Mouse (Mus musculus): Measurements from ENCODE around the gene Pcdh15. TPM values are rescaled to one million over a fixed set of nuclear protein-coding genes. Genes with fewer than 3 reads are reported as not detected.

Gene Pcdh15
- polyA plus RNA-seq, 1 experiment from 2014 or later = 0.07 TPM

DNA sequence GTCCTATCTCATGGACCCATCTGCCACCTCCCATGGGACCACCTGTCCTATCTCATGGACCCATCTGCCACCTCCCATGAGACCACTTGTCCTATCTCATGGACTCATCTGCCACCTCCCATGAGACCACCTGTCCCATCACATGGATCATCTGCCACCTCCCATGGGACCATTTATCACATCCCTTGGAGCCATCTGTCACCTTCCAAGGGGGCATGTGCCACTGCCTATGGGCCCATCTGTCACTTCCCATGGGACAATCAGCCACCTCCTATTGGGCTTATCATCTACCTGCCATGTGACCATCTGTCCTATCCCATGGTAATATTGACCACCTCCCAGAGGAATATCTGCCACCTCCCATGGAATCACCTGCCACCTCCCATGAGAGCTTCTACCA, 832.0 kb downstream of the Pcdh15 start:
- Histone ChIP-seq H3K9ac (ENCODE audit: low read depth, low read length) (no peak overlapping the region), H3K27me3 (ENCODE audit: control insufficient read depth, insufficient read depth, low read depth, low read length) (no peaks in the 10 kb centered on the region), H3K27ac (ENCODE audit: low read length) (no peak overlapping the region), H3K36me3 (ENCODE audit: control insufficient read depth, insufficient read depth) (no peaks in the 10 kb centered on the region), H3K4me3 (ENCODE audit: low read depth, low read length) (no peak overlapping the region), H3K4me1 (ENCODE audit: control insufficient read depth, low read depth, low read length) (no peaks in the 10 kb centered on the region), H3K4me2 (ENCODE audit: low read depth, low read length) (no peak overlapping the region), H3K9me3 (replicated peaks; ENCODE audit: control insufficient read depth, low read length) (no peaks in the 10 kb centered on the region)
- no peak for ATAC-seq (ENCODE audit: low read depth)

DNA sequence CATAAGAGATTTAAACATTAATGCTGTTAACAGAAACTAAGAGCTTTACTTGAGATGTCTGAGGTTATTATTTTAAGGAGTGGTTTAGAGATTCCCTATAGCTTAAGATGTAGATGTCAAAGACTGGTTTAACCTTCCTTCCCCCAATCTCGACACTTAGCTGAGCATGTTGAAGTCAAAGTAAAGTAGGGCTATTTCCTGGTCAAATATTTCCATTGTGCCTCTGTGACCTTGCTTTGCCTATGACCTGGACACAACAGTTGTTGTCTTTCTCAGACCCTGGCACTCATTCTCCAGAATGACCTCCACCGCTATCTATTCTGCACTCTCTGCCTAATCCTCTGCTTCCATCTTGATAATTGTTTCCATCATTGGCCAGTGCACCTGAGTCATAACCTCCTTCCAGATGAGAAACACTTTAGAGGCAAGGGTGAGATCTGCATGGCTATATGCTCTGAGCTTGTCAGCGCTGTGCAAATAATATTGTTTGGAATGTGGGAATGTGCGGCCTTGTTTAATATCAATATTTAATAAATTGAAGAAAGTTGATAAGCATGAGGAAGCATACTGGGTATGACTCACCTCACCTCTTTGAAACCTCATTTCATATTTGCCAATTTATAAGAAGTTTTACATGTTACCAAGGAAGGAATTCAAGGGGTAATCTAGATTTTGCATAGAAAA, 833.0 kb downstream of the Pcdh15 start:
- Histone ChIP-seq H3K27ac (ENCODE audit: low read length) (no peak overlapping the region), H3K4me2 (ENCODE audit: low read depth, low read length) (no peak overlapping the region), H3K9me3 (replicated peaks; ENCODE audit: control insufficient read depth, low read length) (no peaks in the 10 kb centered on the region), H3K27me3 (ENCODE audit: control insufficient read depth, insufficient read depth, low read depth, low read length) (no peaks in the 10 kb centered on the region), H3K36me3 (ENCODE audit: control insufficient read depth, insufficient read depth) (no peaks in the 10 kb centered on the region), H3K9ac (ENCODE audit: low read depth, low read length) (no peak overlapping the region), H3K4me1 (ENCODE audit: control insufficient read depth, low read depth, low read length) (no peaks in the 10 kb centered on the region), H3K4me3 (ENCODE audit: low read depth, low read length) (no peak overlapping the region)
- 78% methylated on average over 4 of the region's 4 CpGs for WGBS (ENCODE audit: insufficient replicate concordance)
- ATAC-seq (ENCODE audit: low read depth) = no peak

DNA sequence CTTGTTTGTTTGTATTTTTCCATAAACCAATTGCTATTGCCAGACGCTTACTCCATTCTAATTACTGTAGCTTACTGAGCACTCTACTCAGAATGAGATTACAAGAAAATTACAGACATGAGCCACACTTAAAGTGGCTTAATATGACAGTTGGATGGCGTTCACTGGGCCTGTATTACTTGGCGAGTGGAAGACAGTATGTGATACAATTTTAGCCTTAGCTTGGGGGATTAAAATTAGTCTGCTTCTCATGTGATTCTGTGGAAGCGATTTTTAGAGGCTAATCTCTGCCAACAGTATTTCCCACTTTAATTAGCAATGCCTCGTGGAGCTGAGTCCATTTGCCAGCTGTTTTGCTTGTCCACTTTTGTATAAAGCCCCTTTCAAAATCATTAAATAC, 837.0 kb downstream of the Pcdh15 start:
- H3K4me3 ChIP-seq (ENCODE audit: low read depth, low read length) = no peak overlapping the region
- ATAC-seq (ENCODE audit: low read depth) = no peak
- no peak overlapping the region for H3K27ac ChIP-seq (ENCODE audit: low read length)
- no peaks in the 10 kb centered on the region for H3K9me3 ChIP-seq (replicated peaks; ENCODE audit: control insufficient read depth, low read length)
- H3K4me2 ChIP-seq (ENCODE audit: low read depth, low read length) = no peak overlapping the region
- H3K4me1 ChIP-seq (ENCODE audit: control insufficient read depth, low read depth, low read length) = no peaks in the 10 kb centered on the region
- no peaks in the 10 kb centered on the region for H3K27me3 ChIP-seq (ENCODE audit: control insufficient read depth, insufficient read depth, low read depth, low read length)
- WGBS (ENCODE audit: insufficient replicate concordance) = 55% methylated on average over 5 of the region's 5 CpGs
- H3K36me3 ChIP-seq (ENCODE audit: control insufficient read depth, insufficient read depth) = no peaks in the 10 kb centered on the region
- H3K9ac ChIP-seq (ENCODE audit: low read depth, low read length) = no peak overlapping the region

DNA sequence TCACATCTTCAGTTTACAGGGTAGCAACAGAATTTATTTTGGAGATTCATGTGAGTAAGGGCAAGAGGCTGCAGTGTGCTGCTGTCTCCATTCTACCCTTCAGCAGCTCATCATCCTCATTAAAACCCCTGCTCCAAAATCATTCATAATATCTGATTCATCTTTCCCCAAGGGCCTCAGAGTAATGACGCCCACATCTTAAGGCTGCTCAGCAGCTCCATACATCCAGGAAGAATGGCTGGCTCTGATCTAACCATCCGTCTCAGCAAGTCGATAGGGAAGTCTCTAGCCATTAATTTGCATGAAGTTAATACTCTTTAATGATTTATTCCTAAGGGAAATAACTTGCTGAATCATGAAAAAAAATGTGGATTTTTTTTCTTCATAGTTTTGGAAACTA, 839.8 kb downstream of the Pcdh15 start:
- Histone ChIP-seq H3K9me3 (replicated peaks; ENCODE audit: control insufficient read depth, low read length) (no peaks in the 10 kb centered on the region), H3K27ac (ENCODE audit: low read length) (no peak overlapping the region), H3K4me1 (ENCODE audit: control insufficient read depth, low read depth, low read length) (no peaks in the 10 kb centered on the region), H3K4me2 (ENCODE audit: low read depth, low read length) (no peak overlapping the region), H3K36me3 (ENCODE audit: control insufficient read depth, insufficient read depth) (no peaks in the 10 kb centered on the region), H3K27me3 (ENCODE audit: control insufficient read depth, insufficient read depth, low read depth, low read length) (no peaks in the 10 kb centered on the region), H3K4me3 (ENCODE audit: low read depth, low read length) (no peak overlapping the region), H3K9ac (ENCODE audit: low read depth, low read length) (no peak overlapping the region)
- no peak for ATAC-seq (ENCODE audit: low read depth)
- WGBS (ENCODE audit: insufficient replicate concordance) = 60% methylated on average over 3 of the region's 3 CpGs

DNA sequence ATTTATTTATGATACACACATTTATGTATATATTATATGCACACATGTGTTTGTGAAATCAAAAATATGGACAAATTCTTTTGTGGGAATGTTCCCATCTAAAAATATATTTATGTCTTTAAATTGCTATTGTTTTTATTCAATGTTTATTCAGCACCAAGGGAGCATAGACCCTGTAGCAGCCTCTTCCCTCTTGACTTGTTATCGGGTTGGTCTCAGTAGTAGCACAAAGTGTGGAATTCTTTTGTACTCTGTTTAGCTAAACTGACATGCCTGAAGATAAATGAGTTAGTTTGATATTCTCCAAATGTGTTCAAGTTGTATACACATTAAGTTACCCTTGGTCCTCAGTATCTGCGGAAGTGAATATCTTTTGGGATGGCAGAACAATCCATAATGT, 848.7 kb downstream of the Pcdh15 start:
- no peak overlapping the region for H3K9ac ChIP-seq (ENCODE audit: low read depth, low read length)
- H3K36me3 ChIP-seq (ENCODE audit: control insufficient read depth, insufficient read depth) = no peaks in the 10 kb centered on the region
- H3K4me1 ChIP-seq (ENCODE audit: control insufficient read depth, low read depth, low read length) = no peaks in the 10 kb centered on the region
- WGBS (ENCODE audit: insufficient replicate concordance) = 67% methylated on average over 2 of the region's 2 CpGs
- H3K27me3 ChIP-seq (ENCODE audit: control insufficient read depth, insufficient read depth, low read depth, low read length) = no peaks in the 10 kb centered on the region
- ATAC-seq (ENCODE audit: low read depth) = no peak
- H3K27ac ChIP-seq (ENCODE audit: low read length) = no peak overlapping the region
- no peak overlapping the region for H3K4me3 ChIP-seq (ENCODE audit: low read depth, low read length)
- no peak overlapping the region for H3K4me2 ChIP-seq (ENCODE audit: low read depth, low read length)
- no peaks in the 10 kb centered on the region for H3K9me3 ChIP-seq (replicated peaks; ENCODE audit: control insufficient read depth, low read length)

DNA sequence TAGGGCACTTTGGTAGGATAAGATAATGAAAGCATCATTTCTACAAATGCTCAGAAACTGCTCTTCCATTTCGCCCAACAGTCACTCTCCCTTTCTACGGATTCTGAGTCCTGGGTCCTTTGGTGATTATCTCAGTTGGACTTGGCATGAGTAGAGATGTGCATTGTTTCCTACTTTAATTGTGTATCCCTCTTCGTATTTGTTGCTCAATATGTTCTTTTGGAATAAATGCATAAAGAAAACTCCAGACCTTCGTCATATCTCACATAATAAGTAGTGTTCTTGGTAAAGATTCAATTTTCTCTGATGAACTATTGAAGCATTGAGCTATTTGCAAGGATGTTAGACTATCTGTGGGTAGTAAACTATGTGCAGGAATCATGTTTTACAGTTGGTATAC, 854.2 kb downstream of the Pcdh15 start:
- Histone ChIP-seq H3K9ac (ENCODE audit: low read depth, low read length) (no peak overlapping the region), H3K4me1 (ENCODE audit: control insufficient read depth, low read depth, low read length) (no peaks in the 10 kb centered on the region), H3K36me3 (ENCODE audit: control insufficient read depth, insufficient read depth) (no peaks in the 10 kb centered on the region), H3K27me3 (ENCODE audit: control insufficient read depth, insufficient read depth, low read depth, low read length) (no peaks in the 10 kb centered on the region), H3K4me3 (ENCODE audit: low read depth, low read length) (no peak overlapping the region), H3K4me2 (ENCODE audit: low read depth, low read length) (no peak overlapping the region), H3K27ac (ENCODE audit: low read length) (no peak overlapping the region), H3K9me3 (replicated peaks; ENCODE audit: control insufficient read depth, low read length) (no peaks in the 10 kb centered on the region)
- ATAC-seq (ENCODE audit: low read depth) = no peak
- WGBS (ENCODE audit: insufficient replicate concordance) = 51% methylated on average over 4 of the region's 4 CpGs

DNA sequence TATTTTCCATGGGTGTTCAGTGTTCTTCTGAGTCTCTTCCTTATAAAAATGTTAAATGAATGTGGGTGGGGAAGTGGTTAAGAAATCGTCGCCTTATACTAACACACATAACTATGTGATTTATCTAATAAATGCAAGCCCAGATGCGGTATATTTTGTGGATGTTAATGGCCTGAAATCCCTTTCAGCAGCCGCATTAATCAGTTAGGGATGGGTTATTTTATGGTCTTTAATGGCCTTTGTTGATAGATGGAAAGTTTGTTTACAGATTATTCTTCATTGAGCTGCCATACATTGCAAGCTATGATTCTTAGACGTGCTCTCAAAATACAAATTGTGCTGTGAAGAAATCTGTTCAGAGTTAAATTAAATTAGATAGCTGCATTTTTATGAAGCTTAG, 884.9 kb downstream of the Pcdh15 start:
- H3K9me3 ChIP-seq (replicated peaks; ENCODE audit: control insufficient read depth, low read length) = no peaks in the 10 kb centered on the region
- H3K27me3 ChIP-seq (ENCODE audit: control insufficient read depth, insufficient read depth, low read depth, low read length) = no peaks in the 10 kb centered on the region
- H3K9ac ChIP-seq (ENCODE audit: low read depth, low read length) = no peak overlapping the region
- no peak overlapping the region for H3K4me3 ChIP-seq (ENCODE audit: low read depth, low read length)
- no peak for ATAC-seq (ENCODE audit: low read depth)
- no peak overlapping the region for H3K27ac ChIP-seq (ENCODE audit: low read length)
- H3K36me3 ChIP-seq (ENCODE audit: control insufficient read depth, insufficient read depth) = no peaks in the 10 kb centered on the region
- WGBS (ENCODE audit: insufficient replicate concordance) = 68% methylated on average over 5 of the region's 5 CpGs
- no peak overlapping the region for H3K4me2 ChIP-seq (ENCODE audit: low read depth, low read length)
- no peaks in the 10 kb centered on the region for H3K4me1 ChIP-seq (ENCODE audit: control insufficient read depth, low read depth, low read length)

DNA sequence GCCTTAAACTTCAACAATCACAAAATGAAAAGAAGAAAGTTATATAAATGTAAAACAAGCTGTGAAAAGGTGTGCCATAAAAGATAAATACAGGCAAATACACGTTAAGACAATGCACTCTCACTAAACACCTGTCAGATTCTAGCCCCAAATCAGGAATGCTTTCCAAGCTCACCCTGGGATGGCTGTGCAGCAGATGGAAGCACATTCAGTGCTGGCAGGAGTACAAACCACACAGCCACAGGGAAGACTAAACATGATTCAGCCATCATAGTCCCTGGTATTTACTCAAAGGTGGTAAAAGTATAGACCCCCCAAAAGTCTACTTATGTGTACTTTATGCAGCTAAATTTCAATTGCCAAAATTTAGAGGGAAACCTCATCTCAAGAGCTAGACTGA, 909.7 kb downstream of the Pcdh15 start:
- Histone ChIP-seq H3K9me3 (replicated peaks; ENCODE audit: control insufficient read depth, low read length) (no peaks in the 10 kb centered on the region), H3K27me3 (ENCODE audit: control insufficient read depth, insufficient read depth, low read depth, low read length) (no peaks in the 10 kb centered on the region), H3K4me2 (ENCODE audit: low read depth, low read length) (no peak overlapping the region), H3K9ac (ENCODE audit: low read depth, low read length) (no peak overlapping the region), H3K4me1 (ENCODE audit: control insufficient read depth, low read depth, low read length) (no peaks in the 10 kb centered on the region), H3K27ac (ENCODE audit: low read length) (no peak overlapping the region), H3K36me3 (ENCODE audit: control insufficient read depth, insufficient read depth) (no peaks in the 10 kb centered on the region), H3K4me3 (ENCODE audit: low read depth, low read length) (no peak overlapping the region)
- 55% methylated on average over 1 of the region's 1 CpGs for WGBS (ENCODE audit: insufficient replicate concordance)
- no peak for ATAC-seq (ENCODE audit: low read depth)

DNA sequence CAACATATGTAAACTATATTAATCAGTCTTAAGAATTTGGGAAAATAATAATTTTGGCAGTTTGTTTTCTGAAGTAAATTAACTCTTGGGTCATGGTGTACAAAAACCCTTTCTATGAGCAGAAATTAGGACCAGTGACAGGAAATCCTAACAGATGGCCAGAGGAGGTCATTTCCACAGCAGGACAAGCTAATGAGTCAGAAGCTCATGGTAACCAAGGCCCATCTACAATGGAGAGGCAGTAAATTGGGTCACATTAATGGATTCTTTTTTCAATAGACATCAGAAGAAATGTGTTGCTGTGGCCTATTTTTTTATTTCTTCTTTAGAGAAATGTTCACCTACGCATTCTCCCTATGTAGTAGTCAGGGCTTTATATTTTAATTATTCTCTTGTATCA, 923.9 kb downstream of the Pcdh15 start:
- ATAC-seq (ENCODE audit: low read depth) = no peak
- H3K4me2 ChIP-seq (ENCODE audit: low read depth, low read length) = no peak overlapping the region
- 48% methylated on average over 1 of the region's 1 CpGs for WGBS (ENCODE audit: insufficient replicate concordance)
- no peaks in the 10 kb centered on the region for H3K9me3 ChIP-seq (replicated peaks; ENCODE audit: control insufficient read depth, low read length)
- H3K4me3 ChIP-seq (ENCODE audit: low read depth, low read length) = no peak overlapping the region
- H3K9ac ChIP-seq (ENCODE audit: low read depth, low read length) = no peak overlapping the region
- no peak overlapping the region for H3K27ac ChIP-seq (ENCODE audit: low read length)
- no peaks in the 10 kb centered on the region for H3K4me1 ChIP-seq (ENCODE audit: control insufficient read depth, low read depth, low read length)
- no peaks in the 10 kb centered on the region for H3K36me3 ChIP-seq (ENCODE audit: control insufficient read depth, insufficient read depth)
- H3K27me3 ChIP-seq (ENCODE audit: control insufficient read depth, insufficient read depth, low read depth, low read length) = no peaks in the 10 kb centered on the region

All from liver, embryonic 16.5 days (tissue).